Mouse (Mus musculus): ENCODE measurements at regions not wholly inside any gene's neighbourhood (a gene's known extent, or its start where the extent isn't known, plus 50 kb on each side); places are given as distances from the start of the nearest gene placed in this dataset.

GRCm38 (mm10) chr1:35717166-35717565 is 351.0 kb upstream of the Hs6st1 start:
- DNase-seq (ENCODE audit: low spot score in 2 of 2): no peak

DNA sequence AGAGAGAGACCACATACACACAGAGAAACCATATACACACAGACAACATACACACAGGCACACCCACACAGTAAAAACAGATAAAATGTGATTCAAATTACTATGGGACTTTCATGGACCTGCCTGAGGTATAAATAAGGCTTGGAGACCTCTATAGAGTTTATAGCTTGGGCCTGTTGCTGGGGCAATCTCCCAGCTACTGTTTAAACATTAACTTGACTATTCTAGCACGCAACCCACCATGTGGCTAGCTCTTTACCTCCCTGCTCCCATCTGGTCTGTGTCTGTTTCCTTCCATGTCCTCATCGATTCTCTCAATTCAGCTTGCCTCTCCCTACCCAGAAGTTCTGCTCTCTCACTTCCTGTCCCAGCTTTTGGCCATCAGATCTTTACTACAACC is 350.5 kb upstream of the Hs6st1 start:
- no peak for DNase-seq (ENCODE audit: low spot score in 2 of 2)

- DNase-seq (ENCODE audit: low spot score in 2 of 2): no peak
Observed at GRCm38 (mm10) chr1:35720063-35720462, 348.1 kb upstream of the Hs6st1 start.

DNA sequence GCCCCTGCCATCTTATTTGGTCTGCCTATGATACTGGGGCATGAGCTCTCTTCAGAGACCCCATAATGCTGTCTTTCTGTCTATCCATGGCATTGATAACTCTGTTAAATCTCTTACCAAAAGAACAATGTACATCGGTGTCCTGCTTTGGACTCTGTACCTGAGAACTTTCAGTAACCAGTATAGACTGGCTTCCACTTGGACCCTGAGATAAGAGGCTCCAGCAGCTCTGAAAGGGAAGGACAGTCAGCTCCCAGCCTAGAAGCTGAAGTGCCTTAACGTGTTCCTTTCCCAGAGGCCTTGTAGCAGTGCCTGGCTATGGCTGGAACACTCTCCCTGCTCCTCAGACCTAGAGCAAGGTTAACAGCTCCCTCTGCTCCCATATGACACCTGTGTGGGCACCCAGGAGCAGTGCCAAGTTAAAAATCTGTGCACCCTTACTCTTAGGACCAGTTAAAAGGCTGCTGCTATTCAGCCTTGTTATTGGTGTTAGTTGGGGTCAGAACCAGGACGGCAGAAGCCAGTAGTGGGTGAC is 343.8 kb upstream of the Hs6st1 start:
- DNase-seq (ENCODE audit: low spot score in 2 of 2): no peak

- peak; percentile 32 to 35 for DNase-seq (ENCODE audit: low spot score in 2 of 2)
Observed at GRCm38 (mm10) chr1:35726596-35726995, 341.6 kb upstream of the Hs6st1 start.

DNA sequence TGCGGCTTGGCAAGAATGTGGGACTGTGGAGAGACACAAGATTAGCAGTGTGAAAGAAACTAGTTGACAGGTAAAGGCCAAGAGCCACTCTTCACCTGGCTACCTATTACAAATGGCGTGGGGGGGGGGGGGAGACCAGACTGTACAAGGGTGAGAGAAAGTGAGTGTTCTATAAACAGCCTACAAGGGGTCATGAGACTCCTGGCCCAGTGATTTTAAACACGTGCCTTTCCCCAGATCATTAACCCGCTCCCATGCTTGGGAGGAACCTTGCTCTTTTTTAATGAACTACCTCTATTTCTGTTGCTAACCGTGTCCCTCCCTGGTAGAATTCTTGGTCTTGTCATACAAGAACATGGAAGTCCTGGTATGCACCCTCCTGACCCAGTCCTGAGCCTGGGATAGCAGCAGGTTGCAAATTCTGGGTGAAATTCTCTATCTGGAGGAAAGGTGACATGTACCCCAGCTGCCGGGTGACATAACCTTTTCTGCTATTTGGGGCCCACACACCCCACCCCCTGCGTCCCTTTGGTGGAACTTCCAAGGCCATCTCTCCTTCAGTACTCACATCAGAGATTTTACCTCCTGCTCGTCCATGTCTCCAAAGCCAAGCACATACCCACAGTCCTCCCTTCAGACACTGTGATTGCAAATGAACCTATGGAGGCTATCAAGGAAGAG is 340.8 kb upstream of the Hs6st1 start:
- DNase-seq (ENCODE audit: low spot score in 2 of 2): no peak

DNA sequence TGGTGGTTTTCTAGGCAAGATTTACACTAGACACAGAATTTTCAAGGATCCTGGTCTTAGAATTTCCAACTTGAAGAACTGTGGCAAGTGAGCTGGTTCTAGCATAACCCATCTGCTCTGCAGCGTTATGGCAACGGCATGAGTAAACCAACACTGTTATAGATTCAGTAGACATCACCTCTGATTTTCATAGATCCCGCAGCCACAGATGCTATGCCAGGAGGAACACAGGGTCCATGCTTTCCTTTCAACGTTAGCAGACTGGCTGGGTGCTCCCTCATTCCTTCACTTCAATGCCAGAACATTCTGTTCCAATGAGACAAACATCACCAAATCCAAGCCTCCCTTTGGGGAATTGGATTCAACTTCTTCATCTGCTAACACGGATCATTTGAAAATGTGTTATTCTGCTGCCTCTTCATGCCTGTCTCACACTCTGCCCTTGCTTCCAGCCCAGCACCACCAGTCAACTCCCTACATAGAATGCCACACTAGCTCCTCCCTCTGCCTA is 338.4 kb upstream of the Hs6st1 start:
- no peak for DNase-seq (ENCODE audit: low spot score in 2 of 2)

- no peak for DNase-seq (ENCODE audit: low spot score in 2 of 2)
Observed at GRCm38 (mm10) chr1:35730309-35730708, 337.9 kb upstream of the Hs6st1 start.

DNA sequence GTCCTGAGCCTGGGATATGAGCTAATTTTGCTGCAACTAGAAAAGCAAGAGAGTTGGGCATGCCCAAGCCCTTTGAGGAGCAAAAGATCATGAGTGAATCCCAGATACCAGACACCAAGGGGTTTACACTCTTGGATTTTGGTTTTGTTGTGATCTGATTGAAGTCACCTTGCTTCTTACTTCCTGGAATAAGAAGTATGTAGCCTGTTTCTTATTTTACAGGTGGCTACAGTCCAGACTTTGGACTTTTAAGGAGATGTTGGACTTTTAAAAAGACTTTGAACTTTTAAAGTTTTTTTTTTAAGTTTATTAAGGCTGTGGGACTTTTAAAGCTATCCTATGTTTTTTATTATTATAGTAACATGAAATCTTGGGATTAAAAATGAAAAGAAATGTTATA is 332.0 kb upstream of the Hs6st1 start:
- no peak for DNase-seq (ENCODE audit: low spot score in 2 of 2)

GRCm38 (mm10) chr1:35749603-35750002 is 318.6 kb upstream of the Hs6st1 start:
- no peak for DNase-seq (ENCODE audit: low spot score in 2 of 2)

DNA sequence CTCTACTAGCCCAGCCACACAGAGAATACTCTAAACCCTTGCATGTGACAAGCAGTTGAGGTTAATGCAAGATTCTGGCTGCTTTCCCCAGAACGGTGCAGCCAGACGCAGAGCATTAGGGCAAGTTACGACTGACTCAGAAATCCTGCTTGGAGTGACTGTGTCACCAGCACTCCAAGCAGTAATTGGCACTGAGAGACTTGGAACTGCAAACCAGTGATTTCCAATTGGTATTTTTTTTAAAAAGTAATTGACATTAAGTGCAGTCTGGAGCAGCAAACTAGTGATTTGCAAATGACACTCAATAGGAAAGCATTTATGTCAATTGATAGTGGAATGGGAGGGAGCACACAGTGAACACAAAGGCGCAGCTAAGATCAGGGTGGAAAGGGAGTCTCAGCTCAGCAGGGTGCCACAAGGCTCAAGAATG is 318.1 kb upstream of the Hs6st1 start:
- DNase-seq (ENCODE audit: low spot score in 2 of 2): no peak

- DNase-seq (ENCODE audit: low spot score in 2 of 2): no peak
Observed at GRCm38 (mm10) chr1:35752636-35753035, 315.6 kb upstream of the Hs6st1 start.

- DNase-seq (ENCODE audit: low spot score in 2 of 2): no peak
Observed at GRCm38 (mm10) chr1:35754170-35754569, 314.0 kb upstream of the Hs6st1 start.

DNA sequence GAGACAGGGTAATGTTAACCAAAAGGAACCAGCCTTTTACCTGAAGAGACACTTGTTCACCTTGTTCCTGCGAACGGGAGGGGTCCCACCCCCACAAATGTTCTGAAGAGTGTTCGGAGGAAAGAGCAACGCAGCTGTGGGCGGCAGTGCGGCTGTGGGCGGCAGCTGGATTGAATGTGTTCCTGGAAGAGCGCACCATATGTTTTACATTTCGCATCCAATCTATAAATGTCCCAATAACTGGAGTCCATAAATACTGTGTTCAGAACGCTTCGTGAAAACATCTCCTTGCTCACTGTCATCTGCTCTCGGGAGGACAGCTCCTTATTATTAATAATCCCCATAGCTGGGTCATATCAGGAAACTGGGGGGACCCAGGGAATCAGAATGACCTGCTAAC is 309.2 kb upstream of the Hs6st1 start:
- no peak for DNase-seq (ENCODE audit: low spot score in 2 of 2)

GRCm38 (mm10) chr1:35759600-35759999 is 308.6 kb upstream of the Hs6st1 start:
- no peak for DNase-seq (ENCODE audit: low spot score in 2 of 2)

- DNase-seq (ENCODE audit: low spot score in 2 of 2): no peak
Observed at GRCm38 (mm10) chr1:35763051-35763450, 305.1 kb upstream of the Hs6st1 start.

- DNase-seq (ENCODE audit: low spot score in 2 of 2): no peak
Observed at GRCm38 (mm10) chr1:35763456-35763855, 304.7 kb upstream of the Hs6st1 start.

DNA sequence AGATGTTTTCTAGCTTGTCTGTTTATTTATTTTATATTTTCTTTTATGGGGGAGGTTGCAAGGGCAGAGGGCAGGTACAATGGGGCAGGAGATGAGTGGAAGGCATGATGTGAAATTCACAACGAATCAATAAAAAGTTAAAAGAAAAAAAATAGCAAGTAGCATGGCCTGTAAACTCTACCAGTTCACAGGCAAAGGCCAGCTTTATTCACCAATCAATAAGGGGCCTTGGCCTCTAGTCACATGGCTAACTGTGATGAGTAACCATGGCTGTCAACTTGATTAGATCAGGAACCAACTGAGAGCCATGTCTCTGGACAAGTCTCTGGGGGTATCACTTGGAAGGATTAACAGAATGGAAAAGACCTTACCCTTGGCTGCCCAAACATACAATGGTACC is 304.1 kb upstream of the Hs6st1 start:
- no peak for DNase-seq (ENCODE audit: low spot score in 2 of 2)

DNA sequence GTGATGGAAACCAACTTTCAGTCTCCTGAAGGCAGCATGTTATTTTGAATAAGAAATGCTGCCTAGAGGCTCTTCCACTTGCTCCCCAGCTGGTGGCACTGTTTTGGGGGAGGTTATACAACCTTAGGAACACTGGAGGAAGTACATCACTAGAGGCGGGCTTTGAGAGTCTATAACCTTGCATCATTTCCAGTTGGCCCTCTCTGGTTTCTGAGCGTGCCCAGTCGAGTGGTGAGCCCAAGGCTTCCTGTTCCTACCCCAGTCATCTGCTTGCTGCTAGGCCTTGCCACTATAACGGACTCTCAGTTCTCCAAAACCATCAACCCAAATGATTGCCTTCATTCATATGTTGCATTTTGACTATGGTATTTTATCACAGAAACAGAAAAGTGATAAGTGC is 302.5 kb upstream of the Hs6st1 start:
- no peak for DNase-seq (ENCODE audit: low spot score in 2 of 2)

DNA sequence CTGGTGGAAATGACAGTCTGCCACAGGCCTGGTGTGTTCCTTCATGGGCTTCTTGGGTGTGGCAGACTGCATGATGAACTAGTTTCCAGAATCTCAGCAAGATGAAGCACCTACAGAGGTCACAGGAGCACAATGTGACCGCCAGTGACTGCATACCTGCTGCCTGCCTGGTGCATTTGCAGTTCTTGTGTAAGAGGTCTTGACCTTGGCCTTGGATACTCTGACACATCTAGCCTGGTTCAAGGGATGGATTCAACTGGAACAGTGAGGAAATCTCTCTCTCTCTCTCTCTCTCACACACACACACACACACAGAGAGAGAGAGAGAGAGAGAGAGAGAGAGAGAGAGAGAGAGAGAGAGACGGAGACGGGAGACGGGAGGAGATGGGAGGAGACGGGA is 301.9 kb upstream of the Hs6st1 start:
- no peak for DNase-seq (ENCODE audit: low spot score in 2 of 2)

DNA sequence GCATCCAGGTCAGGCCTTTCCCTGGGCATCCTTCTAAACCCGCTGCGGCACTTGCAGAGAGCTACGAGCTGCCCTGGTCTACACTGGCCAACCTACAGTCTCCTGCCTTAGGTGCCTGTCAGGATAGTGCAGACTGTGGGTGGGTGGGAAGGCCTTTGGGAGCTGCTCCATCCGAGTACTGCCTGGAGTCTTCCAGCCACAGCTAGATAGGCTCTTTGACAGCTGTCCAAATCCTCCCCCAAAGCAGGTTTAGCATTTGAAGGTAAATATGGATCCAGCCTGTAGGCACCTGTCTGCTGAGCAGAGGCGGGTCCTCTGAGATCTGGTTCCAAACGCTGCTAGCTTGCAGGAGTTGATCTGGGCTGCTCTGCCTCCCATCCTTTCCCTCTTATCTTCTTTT is 295.6 kb upstream of the Hs6st1 start:
- DNase-seq (ENCODE audit: low spot score in 2 of 2): no peak

- DNase-seq (ENCODE audit: low spot score in 2 of 2): no peak
Observed at GRCm38 (mm10) chr1:35774566-35774965, 293.6 kb upstream of the Hs6st1 start.

DNA sequence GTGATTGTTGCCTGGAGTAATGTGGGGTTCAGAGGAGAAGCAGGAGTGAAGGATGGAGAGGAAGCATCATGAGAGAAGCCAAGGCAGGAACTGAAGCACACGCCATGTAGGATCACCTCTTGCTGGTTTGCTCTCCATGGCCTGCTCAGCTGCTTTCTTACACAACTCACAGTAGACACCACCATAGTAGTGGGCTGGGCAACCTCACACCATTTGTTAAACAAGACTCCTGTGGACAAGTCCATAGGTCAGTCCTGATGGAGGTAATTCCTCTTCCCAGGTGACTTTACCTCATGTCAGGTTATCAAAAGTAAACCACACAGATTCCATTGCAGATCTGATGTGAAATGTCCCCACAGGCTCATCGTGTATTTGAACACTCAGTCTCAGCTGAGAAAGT is 285.5 kb upstream of the Hs6st1 start:
- DNase-seq (ENCODE audit: low spot score in 2 of 2): no peak

GRCm38 (mm10) chr1:35783427-35783826 is 284.8 kb upstream of the Hs6st1 start:
- DNase-seq (ENCODE audit: low spot score in 2 of 2): no peak
